Mouse (Mus musculus) CD4-positive helper T cell, adult 2 months (primary cell): ENCODE results near the gene Plekhh2.

Source experiments
- DNase-seq: peaks from one replicate; pipeline ENCODE4 v3.0.0-alpha.2; 2012; ENCODE audit warnings: low read depth, missing footprints, low spot score

Plekhh2 gene

GRCm38 (mm10) chr17:84571629-84572028 lies 59.9 kb downstream of the Plekhh2 start:
- DNase-seq = no peak

- DNase-seq = no peak
Measured at GRCm38 (mm10) chr17:84573305-84573704, 61.6 kb downstream of the Plekhh2 start.

GRCm38 (mm10) chr17:84573940-84574339 lies 62.2 kb downstream of the Plekhh2 start:
- no peak for DNase-seq

GRCm38 (mm10) chr17:84575108-84575507 lies 63.4 kb downstream of the Plekhh2 start:
- no peak for DNase-seq

- no peak for DNase-seq
Measured at GRCm38 (mm10) chr17:84576621-84577293, 65.1 kb downstream of the Plekhh2 start.

- DNase-seq = no peak
Measured at GRCm38 (mm10) chr17:84579249-84579648, 67.6 kb downstream of the Plekhh2 start.

GRCm38 (mm10) chr17:84579817-84580216 lies 68.1 kb downstream of the Plekhh2 start:
- DNase-seq = no peak

GRCm38 (mm10) chr17:84580821-84581220 lies 69.1 kb downstream of the Plekhh2 start:
- no peak for DNase-seq

GRCm38 (mm10) chr17:84581740-84582414 lies 70.2 kb downstream of the Plekhh2 start:
- no peak for DNase-seq

- no peak for DNase-seq
Measured at GRCm38 (mm10) chr17:84584107-84584506, 72.4 kb downstream of the Plekhh2 start.

GRCm38 (mm10) chr17:84585104-84585503 lies 73.4 kb downstream of the Plekhh2 start:
- DNase-seq = no peak

- DNase-seq = no peak
Measured at GRCm38 (mm10) chr17:84590065-84590464, 78.4 kb downstream of the Plekhh2 start.

GRCm38 (mm10) chr17:84591431-84592150 lies 79.9 kb downstream of the Plekhh2 start:
- no peak for DNase-seq

- DNase-seq = no peak
Measured at GRCm38 (mm10) chr17:84596015-84596441, 84.3 kb downstream of the Plekhh2 start.

GRCm38 (mm10) chr17:84596501-84596900 lies 84.8 kb downstream of the Plekhh2 start:
- DNase-seq = no peak

GRCm38 (mm10) chr17:84597859-84598258 lies 86.2 kb downstream of the Plekhh2 start:
- no peak for DNase-seq

- DNase-seq = no peak
Measured at GRCm38 (mm10) chr17:84598928-84599327, 87.2 kb downstream of the Plekhh2 start.

GRCm38 (mm10) chr17:84600051-84600983 lies 88.6 kb downstream of the Plekhh2 start:
- DNase-seq = no peak

GRCm38 (mm10) chr17:84601805-84602204 lies 90.1 kb downstream of the Plekhh2 start:
- no peak for DNase-seq

GRCm38 (mm10) chr17:84603202-84603627 lies 91.5 kb downstream of the Plekhh2 start:
- no peak for DNase-seq

GRCm38 (mm10) chr17:84603709-84604420 lies 92.2 kb downstream of the Plekhh2 start:
- no peak for DNase-seq
